Mouse (Mus musculus): ENCODE results near the gene Plp2. TPM values are rescaled to one million over a fixed set of nuclear protein-coding genes. Genes with fewer than 3 reads are reported as not detected.
"Not testable (repeated sequence)": the region's sequence is repeated elsewhere in the genome, so short reads cannot be mapped to it uniquely, and the experiment has no call there.

Gene Plp2
- polyA plus RNA-seq (2014; fragmentation: Nextera tagmentation; extraction: Ambion mirVana): 12.5 and 23.2 TPM in 2 replicates

DNA sequence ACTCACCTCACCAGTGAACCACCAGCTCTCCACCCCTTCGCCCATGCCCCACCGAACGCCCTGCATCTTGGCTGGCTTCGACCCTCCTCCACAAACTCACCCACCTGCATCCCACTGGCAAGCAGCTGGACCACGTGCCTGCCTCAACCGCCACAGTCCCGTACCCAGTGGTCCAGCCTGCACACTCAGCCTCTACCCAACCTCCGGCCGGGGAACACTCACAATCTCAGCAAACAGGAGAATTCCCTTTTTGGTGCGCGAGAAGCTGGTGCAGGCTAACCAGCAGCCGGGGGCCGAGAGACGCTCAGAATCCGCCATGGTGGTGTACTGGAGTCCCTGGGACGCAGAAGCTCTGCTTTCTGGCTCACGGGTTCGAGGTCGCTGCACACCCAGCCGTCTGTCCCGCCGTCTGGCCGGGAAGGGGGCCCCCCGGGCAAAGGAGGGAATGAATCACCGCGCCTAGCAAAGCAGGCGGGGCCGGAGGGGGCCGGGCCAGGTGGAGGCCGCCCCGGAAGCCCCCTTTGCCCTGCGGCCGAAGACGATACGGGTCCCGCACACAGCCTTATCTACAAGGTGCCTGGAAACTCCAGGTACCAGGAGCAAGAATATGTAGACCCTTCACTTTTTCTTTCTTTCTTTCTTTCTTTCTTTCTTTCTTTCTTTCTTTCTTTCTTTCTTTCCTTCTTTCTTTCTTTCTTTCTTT lies at the start of gene Plp2:
Plp2 (minus strand) TSS at position 470 of the 703 bp plus-strand sequence.
- Histone ChIP-seq H3K27ac (ENCODE audit: low read depth, low read length) (no peak within 1 kb of the TSS), H3K27me3 (ENCODE audit: control insufficient read depth, insufficient read depth, low read length) (no peaks in the 10 kb centered on the region)
- 21% methylated on average over 34 of the region's 36 CpGs for WGBS

DNA sequence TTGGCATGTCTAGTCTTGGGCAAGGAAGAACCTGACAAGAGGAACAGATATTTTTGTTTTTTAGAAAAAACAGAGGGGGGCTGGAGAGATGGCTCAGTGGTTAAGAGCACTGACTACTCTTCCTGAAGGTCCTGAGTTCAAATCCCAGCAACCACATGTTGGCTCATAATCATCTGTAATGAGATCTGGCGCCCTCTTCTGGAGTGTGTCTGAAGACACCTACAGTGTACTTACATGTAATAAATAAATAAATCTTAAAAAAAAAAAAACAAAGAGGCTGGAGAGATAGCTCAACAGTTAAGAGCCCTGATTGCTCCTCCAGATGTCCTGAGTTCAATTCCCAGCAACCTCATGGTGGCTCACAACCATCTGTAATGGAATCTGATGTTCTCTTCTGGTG lies 44.9 kb upstream of the Plp2 start:
- not testable (repeated sequence) for H3K9ac ChIP-seq (replicated peaks; ENCODE audit: low read depth, low read length); ATAC-seq (ENCODE audit: low read depth); H3K4me1 ChIP-seq (ENCODE audit: control insufficient read depth, insufficient read depth, low read length); H3K27ac ChIP-seq (ENCODE audit: low read depth, low read length); H3K4me3 ChIP-seq (ENCODE audit: low read depth, low read length); H3K27me3 ChIP-seq (ENCODE audit: control insufficient read depth, insufficient read depth, low read length); H3K9me3 ChIP-seq (ENCODE audit: control insufficient read depth, low read length); H3K36me3 ChIP-seq (ENCODE audit: control insufficient read depth, insufficient read depth, low read length); H3K4me2 ChIP-seq (ENCODE audit: low read depth, low read length)
- 33% methylated on average over 1 of the region's 1 CpGs for WGBS

More for the DNA sequence above, at the start of gene Plp2:
- Histone ChIP-seq H3K4me2 (ENCODE audit: low read depth, low read length) (peak within 1 kb of the TSS; percentile 40), H3K9me3 (ENCODE audit: control insufficient read depth, low read length) (no peaks in the 10 kb centered on the region), H3K36me3 (ENCODE audit: control insufficient read depth, insufficient read depth, low read length) (no peaks in the 10 kb centered on the region), H3K4me1 (ENCODE audit: control insufficient read depth, insufficient read depth, low read length) (no peaks in the 10 kb centered on the region), H3K9ac (replicated peaks; ENCODE audit: low read depth, low read length) (no peak within 1 kb of the TSS), H3K4me3 (ENCODE audit: low read depth, low read length) (peak within 1 kb of the TSS; percentile 25)
- no peak; the same call in 1 of the 2 replicates for ATAC-seq (ENCODE audit: low read depth)

DNA sequence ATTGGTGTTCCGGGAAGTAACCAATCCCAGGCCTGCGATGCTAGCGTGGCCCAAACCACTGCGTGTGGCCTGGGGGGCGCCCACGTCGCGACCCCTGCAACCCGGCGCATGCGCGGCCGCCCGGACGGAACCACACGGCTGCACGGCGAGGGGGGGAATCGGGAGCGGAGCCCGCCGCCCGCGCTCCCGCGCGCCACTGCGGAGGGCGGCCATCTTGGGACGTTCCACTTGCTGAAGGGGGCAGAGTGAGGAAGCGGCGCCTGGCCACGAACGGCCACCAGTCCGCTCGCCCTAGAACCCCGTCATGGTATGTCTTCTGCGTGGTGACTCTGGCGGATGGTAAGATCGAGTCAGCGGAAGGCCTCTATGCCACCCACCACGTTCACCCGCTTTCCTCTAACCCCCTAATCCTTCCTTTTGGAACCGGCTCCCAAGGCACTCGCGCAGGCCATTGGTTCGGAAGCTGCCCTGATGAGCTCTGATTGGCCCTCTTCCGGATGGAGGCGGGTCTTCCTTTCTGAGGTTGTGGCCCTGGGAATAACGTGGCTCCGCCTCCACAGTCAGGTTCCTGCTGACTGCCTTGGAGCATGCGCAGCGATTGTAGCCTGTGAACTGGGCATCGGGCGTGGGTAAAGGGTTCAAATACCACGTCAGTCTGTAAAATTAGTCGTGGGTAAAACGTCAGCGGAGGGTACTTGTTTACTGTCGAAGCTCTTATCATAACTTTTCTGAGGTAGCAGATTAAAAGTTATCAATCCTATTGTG lies 43.1 kb upstream of the Plp2 start, which contains the start of gene Wdr45:
Wdr45 (plus strand) TSS at position 199 of the 765 bp plus-strand sequence.
- WGBS: 14% methylated on average over 17 of the region's 60 CpGs
- H3K27me3 ChIP-seq (ENCODE audit: control insufficient read depth, insufficient read depth, low read length); H3K27ac ChIP-seq (ENCODE audit: low read depth, low read length); H3K4me1 ChIP-seq (ENCODE audit: control insufficient read depth, insufficient read depth, low read length); H3K36me3 ChIP-seq (ENCODE audit: control insufficient read depth, insufficient read depth, low read length); H3K9me3 ChIP-seq (ENCODE audit: control insufficient read depth, low read length); H3K9ac ChIP-seq (replicated peaks; ENCODE audit: low read depth, low read length): not testable (repeated sequence)
- ATAC-seq (ENCODE audit: low read depth): peak; percentile 97
- Histone ChIP-seq H3K4me2 (ENCODE audit: low read depth, low read length) (peak within 1 kb of the TSS; percentile 42; the same call in 1 of the 2 replicates), H3K4me3 (ENCODE audit: low read depth, low read length) (peak within 1 kb of the TSS; percentile 24)

DNA sequence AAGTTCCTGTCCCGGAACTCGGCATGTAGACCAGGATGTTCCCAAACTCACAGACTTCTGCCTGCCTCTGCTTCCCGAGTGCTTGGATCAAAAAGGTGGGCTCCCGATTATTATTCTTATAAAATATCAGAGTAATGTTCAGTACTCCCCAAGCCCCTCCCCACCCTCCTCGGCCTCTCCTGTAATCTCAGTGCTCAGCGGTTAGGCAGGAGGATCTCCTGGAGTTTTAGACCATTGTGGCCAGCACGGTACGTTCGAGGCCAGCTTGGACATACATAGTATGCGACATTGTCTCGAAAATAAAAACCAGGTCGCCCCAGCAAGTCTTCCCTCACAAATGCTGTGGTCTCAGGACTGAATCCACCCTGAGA lies 42.6 kb upstream of the Plp2 start:
- not testable (repeated sequence) for ATAC-seq (ENCODE audit: low read depth); H3K27ac ChIP-seq (ENCODE audit: low read depth, low read length)
- peak overlapping the region; percentile 24 for H3K4me3 ChIP-seq (ENCODE audit: low read depth, low read length)

DNA sequence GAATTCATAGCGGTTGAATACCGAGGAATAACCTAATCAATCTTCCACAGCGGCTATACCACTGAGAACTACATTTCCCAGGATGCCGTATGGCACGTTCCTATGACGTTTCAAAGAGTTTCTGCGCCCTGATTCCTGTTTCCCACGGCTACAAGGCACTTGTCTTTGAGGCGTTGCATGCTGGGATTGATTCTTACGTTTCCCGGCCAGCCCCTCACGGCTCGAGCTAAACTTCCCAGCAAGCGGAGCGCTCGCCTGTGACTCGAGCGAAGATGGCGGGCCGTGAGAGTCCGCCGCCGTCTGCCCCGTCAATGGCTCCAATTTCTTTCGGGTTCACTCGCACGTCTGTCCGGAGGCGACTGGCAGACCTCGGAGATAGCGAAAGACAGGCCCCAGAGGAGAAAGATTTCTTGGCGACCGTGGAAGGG lies 25.8 kb upstream of the Plp2 start, which contains the start of gene Gpkow:
Gpkow (plus strand) TSS at position 178 of the 428 bp plus-strand sequence.
- Histone ChIP-seq H3K9ac (replicated peaks; ENCODE audit: low read depth, low read length) (peak within 1 kb of the TSS; percentile 45), H3K36me3 (ENCODE audit: control insufficient read depth, insufficient read depth, low read length) (no peaks in the 10 kb centered on the region), H3K9me3 (ENCODE audit: control insufficient read depth, low read length) (no peaks in the 10 kb centered on the region), H3K27ac (ENCODE audit: low read depth, low read length) (no peak within 1 kb of the TSS), H3K4me3 (ENCODE audit: low read depth, low read length) (peak within 1 kb of the TSS; percentile 48), H3K27me3 (ENCODE audit: control insufficient read depth, insufficient read depth, low read length) (no peaks in the 10 kb centered on the region), H3K4me1 (ENCODE audit: control insufficient read depth, insufficient read depth, low read length) (0 out of 2 replicates have a peak, but pooled peaks cover 2% of the 10 kb centered on the region), H3K4me2 (ENCODE audit: low read depth, low read length) (peak within 1 kb of the TSS; percentile 51)
- ATAC-seq (ENCODE audit: low read depth): peak; percentile 96
- WGBS: 13% methylated on average over 33 of the region's 33 CpGs

More for the DNA sequence above, 42.6 kb upstream of the Plp2 start:
- peak overlapping the region; percentile 42; the same call in 1 of the 2 replicates for H3K4me2 ChIP-seq (ENCODE audit: low read depth, low read length)
- H3K9me3 ChIP-seq (ENCODE audit: control insufficient read depth, low read length); H3K27me3 ChIP-seq (ENCODE audit: control insufficient read depth, insufficient read depth, low read length); H3K4me1 ChIP-seq (ENCODE audit: control insufficient read depth, insufficient read depth, low read length); H3K36me3 ChIP-seq (ENCODE audit: control insufficient read depth, insufficient read depth, low read length); H3K9ac ChIP-seq (replicated peaks; ENCODE audit: low read depth, low read length): not testable (repeated sequence)
- WGBS: 25% methylated on average over 5 of the region's 12 CpGs

DNA sequence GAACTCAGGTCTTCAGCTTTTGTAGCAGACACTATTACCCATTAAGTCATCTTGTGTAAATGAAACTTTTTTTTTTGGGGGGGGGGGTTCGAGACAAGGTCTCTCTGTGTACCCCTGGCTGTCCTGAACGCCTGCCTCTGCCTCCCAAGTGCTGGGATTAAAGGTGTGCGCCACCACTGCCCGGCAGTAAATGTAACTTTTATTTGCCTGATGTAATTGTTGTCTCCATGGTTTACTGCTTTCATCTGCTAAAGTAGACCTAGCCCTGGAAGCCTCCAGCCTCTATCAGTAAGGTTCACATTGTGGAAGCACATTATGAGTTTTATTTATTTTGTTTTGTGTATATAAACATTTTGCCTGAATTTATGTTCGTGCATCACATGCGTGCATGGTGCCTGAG lies 25.3 kb upstream of the Plp2 start:
- no peaks in the 10 kb centered on the region for H3K27me3 ChIP-seq (ENCODE audit: control insufficient read depth, insufficient read depth, low read length)
- peak; percentile 44; the same call in 1 of the 2 replicates for ATAC-seq (ENCODE audit: low read depth)
- WGBS: 32% methylated on average over 6 of the region's 6 CpGs
- no peaks in the 10 kb centered on the region for H3K9me3 ChIP-seq (ENCODE audit: control insufficient read depth, low read length)
- peak overlapping the region; percentile 29; the same call in 1 of the 2 replicates for H3K4me2 ChIP-seq (ENCODE audit: low read depth, low read length)
- 0 out of 2 replicates have a peak, but pooled peaks cover 2% of the 10 kb centered on the region for H3K4me1 ChIP-seq (ENCODE audit: control insufficient read depth, insufficient read depth, low read length)
- no peaks in the 10 kb centered on the region for H3K36me3 ChIP-seq (ENCODE audit: control insufficient read depth, insufficient read depth, low read length)
- no peak overlapping the region for H3K27ac ChIP-seq (ENCODE audit: low read depth, low read length)
- no peak overlapping the region for H3K9ac ChIP-seq (replicated peaks; ENCODE audit: low read depth, low read length)
- H3K4me3 ChIP-seq (ENCODE audit: low read depth, low read length): no peak overlapping the region

DNA sequence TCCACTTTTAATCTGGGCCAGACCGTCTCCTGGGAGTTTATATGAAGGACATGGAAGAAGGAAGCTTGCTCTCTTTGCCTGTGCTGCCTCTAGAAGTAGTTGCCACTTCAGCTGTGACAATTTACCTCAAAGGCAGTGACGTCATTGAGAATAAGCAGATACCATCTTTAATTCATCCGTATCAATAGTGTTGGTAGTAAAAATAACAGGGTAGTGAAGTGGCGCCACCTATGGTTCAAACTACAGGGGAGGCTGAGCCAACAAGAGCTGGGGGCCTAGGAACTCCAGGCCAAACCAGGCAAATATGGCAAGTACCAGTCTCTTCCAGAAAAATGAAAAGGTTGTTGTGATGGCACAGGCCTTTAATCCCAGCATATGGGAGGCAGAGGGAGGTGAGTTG lies 21.7 kb upstream of the Plp2 start:
- Histone ChIP-seq H3K4me1 (ENCODE audit: control insufficient read depth, insufficient read depth, low read length) (0 out of 2 replicates have a peak, but pooled peaks cover 2% of the 10 kb centered on the region), H3K27ac (ENCODE audit: low read depth, low read length) (no peak overlapping the region), H3K4me3 (ENCODE audit: low read depth, low read length) (no peak overlapping the region), H3K9me3 (ENCODE audit: control insufficient read depth, low read length) (no peaks in the 10 kb centered on the region), H3K4me2 (ENCODE audit: low read depth, low read length) (no peak overlapping the region), H3K36me3 (ENCODE audit: control insufficient read depth, insufficient read depth, low read length) (no peaks in the 10 kb centered on the region), H3K27me3 (ENCODE audit: control insufficient read depth, insufficient read depth, low read length) (no peaks in the 10 kb centered on the region), H3K9ac (replicated peaks; ENCODE audit: low read depth, low read length) (no peak overlapping the region)
- ATAC-seq (ENCODE audit: low read depth): no peak
- WGBS: 33% methylated on average over 4 of the region's 4 CpGs

DNA sequence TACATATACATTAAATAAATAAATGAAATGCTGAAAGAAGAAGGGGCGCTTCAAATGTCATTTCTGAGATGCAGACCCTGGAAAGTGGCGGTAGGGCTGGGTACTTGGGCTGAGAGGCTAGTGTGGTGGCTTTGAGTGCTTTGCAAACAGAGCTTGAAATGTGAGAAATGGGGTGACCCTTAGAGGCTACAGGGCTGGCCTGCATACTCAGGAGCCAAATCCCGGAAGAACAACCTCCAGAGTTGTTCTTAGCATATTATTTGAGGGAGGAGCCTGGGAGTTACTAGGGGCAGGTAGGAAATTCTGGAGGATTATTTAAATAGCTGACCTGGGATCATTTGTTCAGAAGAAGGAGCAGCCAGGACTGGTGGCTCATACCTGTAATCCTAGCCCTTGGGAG lies 19.3 kb upstream of the Plp2 start:
- ATAC-seq (ENCODE audit: low read depth): no peak
- Histone ChIP-seq H3K4me2 (ENCODE audit: low read depth, low read length) (no peak overlapping the region), H3K27me3 (ENCODE audit: control insufficient read depth, insufficient read depth, low read length) (no peaks in the 10 kb centered on the region), H3K4me3 (ENCODE audit: low read depth, low read length) (no peak overlapping the region), H3K4me1 (ENCODE audit: control insufficient read depth, insufficient read depth, low read length) (no peaks in the 10 kb centered on the region), H3K9ac (replicated peaks; ENCODE audit: low read depth, low read length) (no peak overlapping the region), H3K27ac (ENCODE audit: low read depth, low read length) (no peak overlapping the region), H3K9me3 (ENCODE audit: control insufficient read depth, low read length) (no peaks in the 10 kb centered on the region), H3K36me3 (ENCODE audit: control insufficient read depth, insufficient read depth, low read length) (no peaks in the 10 kb centered on the region)
- 66% methylated on average over 3 of the region's 3 CpGs for WGBS

DNA sequence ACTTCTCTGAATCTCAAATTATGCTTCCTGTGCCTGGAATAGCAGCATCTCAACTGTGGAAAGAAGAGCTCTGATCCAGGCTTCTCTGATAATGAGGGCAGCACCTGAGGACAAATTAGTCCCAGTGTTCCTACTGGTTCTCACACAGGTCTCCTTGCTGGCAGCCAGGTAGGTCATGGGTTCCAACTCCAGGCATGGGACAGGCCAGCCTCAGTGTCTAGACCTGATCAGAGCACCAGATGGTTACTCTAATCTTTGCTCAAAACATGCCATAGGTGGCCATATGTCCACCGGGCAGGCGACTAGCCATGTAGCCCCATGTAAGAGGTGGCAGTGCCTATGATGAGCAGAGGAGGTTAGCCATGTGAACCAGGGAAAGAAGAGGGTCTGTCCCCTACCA lies 17.1 kb upstream of the Plp2 start:
- H3K27me3 ChIP-seq (ENCODE audit: control insufficient read depth, insufficient read depth, low read length): no peaks in the 10 kb centered on the region
- H3K4me3 ChIP-seq (ENCODE audit: low read depth, low read length): no peak overlapping the region
- H3K27ac ChIP-seq (ENCODE audit: low read depth, low read length): no peak overlapping the region
- H3K4me2 ChIP-seq (ENCODE audit: low read depth, low read length): no peak overlapping the region
- no peak overlapping the region for H3K9ac ChIP-seq (replicated peaks; ENCODE audit: low read depth, low read length)
- H3K36me3 ChIP-seq (ENCODE audit: control insufficient read depth, insufficient read depth, low read length): no peaks in the 10 kb centered on the region
- no peak for ATAC-seq (ENCODE audit: low read depth)
- H3K4me1 ChIP-seq (ENCODE audit: control insufficient read depth, insufficient read depth, low read length): no peaks in the 10 kb centered on the region
- WGBS: 100% methylated on average over 2 of the region's 2 CpGs
- no peaks in the 10 kb centered on the region for H3K9me3 ChIP-seq (ENCODE audit: control insufficient read depth, low read length)

All from neural tube, embryonic 14.5 days (tissue).